Mouse (Mus musculus): ENCODE measurements around the gene Sdcbp2.

The Sdcbp2 gene

DNA sequence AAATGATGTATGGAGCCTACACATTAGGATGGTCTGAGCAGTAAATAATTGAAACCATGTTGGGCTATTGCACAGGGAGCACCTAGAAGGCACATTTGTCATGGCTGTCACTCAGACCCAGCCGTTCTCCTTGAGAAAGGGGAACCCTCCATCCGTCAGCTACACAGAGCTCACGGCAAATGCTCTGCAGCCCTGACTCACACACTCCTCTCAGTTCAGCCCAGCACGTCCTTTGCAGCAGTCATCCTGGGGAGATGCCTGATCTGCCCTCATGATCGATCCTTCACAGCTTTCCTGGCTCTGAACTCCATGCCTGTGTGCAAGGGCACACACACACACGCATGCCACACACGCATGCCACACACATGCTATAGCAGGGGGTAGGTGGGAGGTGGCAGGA is 56.9 kb downstream of the Sdcbp2 start:
- DNase-seq (ENCODE audit: low read depth in 2 of 2, low spot score in 2 of 2): no peak

GRCm38 (mm10) chr2:151631406-151632158 is 59.2 kb downstream of the Sdcbp2 start:
- no peak for DNase-seq (ENCODE audit: low read depth in 2 of 2, low spot score in 2 of 2)

DNA sequence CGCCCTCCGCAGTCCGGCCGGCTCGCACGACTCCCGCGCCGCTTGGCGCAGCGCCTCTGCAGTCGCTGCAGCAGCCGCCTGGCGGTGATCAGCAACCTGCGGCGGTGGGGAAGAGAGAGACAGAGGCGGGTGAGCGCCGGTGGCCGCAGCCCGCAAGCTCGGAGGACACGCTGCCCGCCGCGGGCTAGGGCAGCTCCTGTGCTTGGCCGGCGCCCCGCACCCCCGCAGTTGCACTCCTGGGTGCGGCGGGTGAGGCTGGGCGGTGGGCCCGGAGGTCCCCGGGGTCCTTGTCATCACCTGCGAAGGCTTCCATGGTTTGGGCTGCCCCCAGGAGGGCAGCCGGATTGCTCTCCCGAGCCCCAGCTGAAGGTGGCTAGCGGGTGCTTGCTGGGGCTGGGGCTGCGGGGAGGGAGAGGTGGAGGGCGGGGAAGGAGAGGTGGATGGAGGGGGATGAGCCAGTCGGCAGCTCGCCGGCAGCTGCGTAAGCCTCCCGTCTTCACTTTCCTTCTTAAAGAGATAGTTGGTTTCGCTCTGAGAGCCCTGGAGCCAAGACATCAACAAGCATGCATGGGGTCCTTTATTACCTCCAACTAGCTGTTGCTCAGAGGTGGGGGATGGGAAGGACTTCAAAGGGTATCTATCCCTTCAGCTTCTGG is 59.9 kb downstream of the Sdcbp2 start, which contains the start of gene Snph:
Snph (minus strand) TSS at position 435 of the 656 bp plus-strand sequence.
- peak; percentile 24 to 35 for DNase-seq (ENCODE audit: low read depth in 2 of 2, low spot score in 2 of 2)

- DNase-seq (ENCODE audit: low read depth in 2 of 2, low spot score in 2 of 2): no peak
These were observed 60.6 kb downstream of the Sdcbp2 start for GRCm38 (mm10) chr2:151632982-151633381.

- no peak for DNase-seq (ENCODE audit: low read depth in 2 of 2, low spot score in 2 of 2)
These were observed 62.5 kb downstream of the Sdcbp2 start for GRCm38 (mm10) chr2:151634903-151635302.

GRCm38 (mm10) chr2:151635362-151636014 is 63.1 kb downstream of the Sdcbp2 start:
- no peak for DNase-seq (ENCODE audit: low read depth in 2 of 2, low spot score in 2 of 2)

DNA sequence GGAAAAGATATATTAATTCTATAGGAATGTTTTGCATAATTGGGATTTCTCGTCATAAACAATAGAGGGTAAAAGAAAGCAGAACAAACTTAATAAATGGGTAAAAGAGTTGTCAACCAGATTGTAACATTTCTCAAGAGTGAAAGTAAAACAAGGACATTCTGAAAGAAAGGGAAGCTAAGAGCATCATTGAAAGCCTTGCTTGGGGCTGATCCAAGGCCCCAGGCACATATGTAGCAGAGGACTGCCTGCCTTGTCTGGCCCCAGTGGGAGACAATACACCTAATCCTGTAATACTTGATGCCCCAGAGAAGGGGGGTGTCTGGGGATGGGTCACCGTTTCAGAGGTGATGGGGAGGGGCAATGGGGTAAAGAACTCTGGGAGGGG is 63.6 kb downstream of the Sdcbp2 start:
- no peak for DNase-seq (ENCODE audit: low read depth in 2 of 2, low spot score in 2 of 2)

Data from CD8-positive naive resting alpha-beta T cell, adult 2 months (primary cell).